Mouse (Mus musculus) lung, adult 2 months (tissue): ENCODE measurements around the gene Nenf.

Experiments
- CTCF ChIP-seq: fragments of 200-500 bp; IDR thresholded peaks from 2 replicates; pipeline ENCODE4 v1.5.1; 2011; ENCODE audit warnings: mild to moderate bottlenecking, low read length, control low read depth; ENCODE audit not compliant: insufficient read depth
- POLR2A ChIP-seq: fragments of 200-500 bp; IDR thresholded peaks from 2 replicates; pipeline ENCODE4 v1.6.1; 2011; ENCODE audit warnings: low read depth, mild to moderate bottlenecking, control low read depth, low read length, borderline replicate concordance; ENCODE audit errors: extremely low read depth

DNA sequence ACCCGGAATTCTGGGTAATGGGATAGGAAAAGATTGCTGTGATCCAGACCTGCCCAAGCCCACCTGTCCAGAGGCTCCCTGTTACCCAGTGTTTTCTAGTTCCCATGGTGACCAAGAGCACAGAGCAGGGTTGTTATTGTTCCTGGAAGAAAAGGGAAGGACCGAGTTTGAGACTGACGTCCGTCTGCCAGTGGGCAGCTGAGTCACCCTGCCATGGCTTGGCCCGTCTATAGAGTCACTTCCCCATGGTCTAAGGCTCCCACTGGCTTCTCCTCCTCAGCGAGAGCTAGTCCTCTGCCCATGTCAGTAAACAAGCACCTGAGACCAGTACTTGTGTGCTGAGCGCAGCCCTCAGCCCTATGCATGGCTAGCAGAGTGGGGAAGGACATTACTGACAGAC is 36.8 kb downstream of the Nenf start:
- TF ChIP-seq POLR2A (no peak), CTCF (no peak)
